Mouse (Mus musculus) lung, embryonic 14.5 days (tissue): ENCODE data around the gene Pde12. TPM values are rescaled to one million over a fixed set of nuclear protein-coding genes. Genes with fewer than 3 reads are reported as not detected.
A peak's percentile ranks its signal among the peaks of the same experiment; 100 is the strongest.
"Not testable (repeated sequence)": the region's sequence is repeated elsewhere in the genome, so short reads cannot be mapped to it uniquely, and the experiment has no call there.

Experiments used
- ATAC-seq: fragments of 200-750 bp; cut with Nextera tagmentation; 2 replicates; pipeline ENCODE4 v1.8.0; 2017; ENCODE audit warnings: mild to moderate bottlenecking, moderate TSS enrichment, moderate library complexity; ENCODE audit not compliant: insufficient read depth
- DNase-seq: peaks from one replicate; pipeline ENCODE4 v3.0.0-alpha.2; 2015
- H3K27ac ChIP-seq: fragments of 300-500 bp; sonication (generic); 2 replicates; pipeline ENCODE4 v1.5.1; 2014; ENCODE audit warnings: low read depth, mild to moderate bottlenecking, moderate library complexity
- H3K27me3 ChIP-seq: fragments of 300-500 bp; sonication (generic); 2 replicates; pipeline ENCODE4 v1.6.1; 2014; ENCODE audit warnings: low read length, control low read depth; ENCODE audit not compliant: insufficient read depth
- H3K36me3 ChIP-seq: fragments of 300-500 bp; sonication (generic); 2 replicates; pipeline ENCODE4 v1.6.1; 2014; ENCODE audit warnings: control low read depth; ENCODE audit not compliant: insufficient read depth
- H3K4me1 ChIP-seq: fragments of 300-500 bp; sonication (generic); 2 replicates; pipeline ENCODE4 v1.6.1; 2014; ENCODE audit warnings: antibody characterized with exemption, control low read depth; ENCODE audit not compliant: insufficient read depth
- H3K4me2 ChIP-seq: fragments of 300-500 bp; sonication (generic); 2 replicates; pipeline ENCODE4 v1.6.1; 2014; ENCODE audit warnings: mild to moderate bottlenecking
- H3K4me3 ChIP-seq: fragments of 300-500 bp; sonication (generic); 2 replicates; pipeline ENCODE4 v1.5.1; 2014; ENCODE audit warnings: low read depth, low read length
- H3K9ac ChIP-seq: fragments of 300-500 bp; sonication (generic); 2 replicates; pipeline ENCODE4 v1.6.1; 2014
- H3K9me3 ChIP-seq: fragments of 300-500 bp; sonication (generic); 2 replicates; pipeline ENCODE4 v1.6.1; 2016; ENCODE audit warnings: low read depth, low read length, control low read depth
- CTCF ChIP-seq: IDR thresholded peaks from 2 replicates; pipeline ENCODE4 v1.5.1; 2016; ENCODE audit warnings: antibody characterized with exemption, low read depth
- WGBS: fragments of 180-500 bp; shearing (Covaris S2); extraction: QIAGEN DNeasy Blood & Tissue Kit; methylation state at CpG from one replicate; pipeline ENCODE4 v1.1.7; 2014; 5-methylcytosine and 5-hydroxymethylcytosine counted together
- polyA plus RNA-seq: library from polyadenylated mRNA; unstranded; fragments of >200 nt; fragmentation: Nextera tagmentation; extraction: Ambion mirVana; gene quantifications from 2 replicates; pipeline ENCODE4 v1.2.1, GENCODE M21; 2014

Gene Pde12
- polyA plus RNA-seq, 1 experiment from 2014 or later: 11.5 TPM

GRCm38 (mm10) chr14:26675371-26675770, 5.7 kb upstream of the Pde12 start:
- 17% methylated on average over 12 of the region's 12 CpGs for WGBS
- Histone ChIP-seq H3K36me3 (no peaks in the 10 kb centered on the region), H3K9ac (no peak overlapping the region), H3K27me3 (no peaks in the 10 kb centered on the region), H3K9me3 (no peaks in the 10 kb centered on the region), H3K27ac (no peak overlapping the region), H3K4me1 (0 out of 2 replicates have a peak, but pooled peaks cover 3% of the 10 kb centered on the region), H3K4me3 (no peak overlapping the region), H3K4me2 (peak overlapping the region; percentile 20; the same call in 1 of the 2 replicates)
- TF ChIP-seq CTCF: peak; percentile 42
- DNase-seq (peak; percentile 67), ATAC-seq (no peak)

GRCm38 (mm10) chr14:26674476-26675169, 4.9 kb upstream of the Pde12 start:
- not testable (repeated sequence) for ATAC-seq, DNase-seq, H3K4me1 ChIP-seq, H3K36me3 ChIP-seq, H3K4me2 ChIP-seq, H3K9ac ChIP-seq, H3K27ac ChIP-seq, H3K9me3 ChIP-seq, H3K4me3 ChIP-seq, H3K27me3 ChIP-seq
- 60% methylated on average over 2 of the region's 2 CpGs for WGBS

- H3K27ac ChIP-seq, H3K36me3 ChIP-seq, H3K4me3 ChIP-seq, ATAC-seq, H3K4me2 ChIP-seq, DNase-seq, H3K9me3 ChIP-seq, H3K27me3 ChIP-seq, H3K4me1 ChIP-seq, H3K9ac ChIP-seq: not testable (repeated sequence)
- 54% methylated on average over 17 of the region's 17 CpGs for WGBS
Measured at GRCm38 (mm10) chr14:26671870-26672615, 2.4 kb upstream of the Pde12 start.

GRCm38 (mm10) chr14:26670964-26671363, 1.3 kb upstream of the Pde12 start:
- peaks cover 6% of the 10 kb centered on the region; the same call in 1 of the 2 replicates for H3K36me3 ChIP-seq
- no peak overlapping the region for H3K4me3 ChIP-seq
- no peak overlapping the region for H3K27ac ChIP-seq
- ATAC-seq (no peak), DNase-seq (no peak)
- H3K4me2 ChIP-seq: peak overlapping the region; percentile 96; the same call in 1 of the 2 replicates
- H3K27me3 ChIP-seq: no peaks in the 10 kb centered on the region
- no peaks in the 10 kb centered on the region for H3K9me3 ChIP-seq
- peaks cover 9% of the 10 kb centered on the region for H3K4me1 ChIP-seq
- no peak overlapping the region for H3K9ac ChIP-seq
- no peak for TF ChIP-seq CTCF

GRCm38 (mm10) chr14:26668371-26669291, 1.1 kb downstream of the Pde12 start:
- ATAC-seq: peak; percentile 56
- Histone ChIP-seq H3K4me2 (peak overlapping the region; percentile 96), H3K27me3 (no peaks in the 10 kb centered on the region), H3K4me3 (peak overlapping the region; percentile 93), H3K4me1 (peaks cover 9% of the 10 kb centered on the region), H3K9ac (peak overlapping the region; percentile 77), H3K27ac (peak overlapping the region; percentile 87), H3K36me3 (peaks cover 24% of the 10 kb centered on the region), H3K9me3 (no peaks in the 10 kb centered on the region)
- WGBS: under 1% methylated on average over 73 of the region's 73 CpGs
- no peak for TF ChIP-seq CTCF
- peak; percentile 48 for DNase-seq

- WGBS: 12% methylated on average over 6 of the region's 6 CpGs
- H3K27ac ChIP-seq: peak overlapping the region; percentile 87; the same call in 1 of the 2 replicates
- peak overlapping the region; percentile 77 for H3K9ac ChIP-seq
- peak overlapping the region; percentile 96 for H3K4me2 ChIP-seq
- ATAC-seq: no peak
- no peak for DNase-seq
- TF ChIP-seq CTCF: no peak
- H3K27me3 ChIP-seq: no peaks in the 10 kb centered on the region
- H3K9me3 ChIP-seq: no peaks in the 10 kb centered on the region
- H3K4me3 ChIP-seq: peak overlapping the region; percentile 93
- H3K36me3 ChIP-seq: peaks cover 28% of the 10 kb centered on the region
- H3K4me1 ChIP-seq: peaks cover 9% of the 10 kb centered on the region
Measured at GRCm38 (mm10) chr14:26667991-26668370, 1.7 kb downstream of the Pde12 start.
